Mouse (Mus musculus): ENCODE results near the gene Limk2. TPM values are rescaled to one million over a fixed set of nuclear protein-coding genes. Genes with fewer than 3 reads are reported as not detected.

The Limk2 gene
- polyA plus RNA-seq, 1 experiment from 2014 or later, result 62.0 TPM

- Histone ChIP-seq H3K27ac (ENCODE audit: low read length) (no peak overlapping the region), H3K4me3 (ENCODE audit: low read depth, low read length) (no peak overlapping the region), H3K36me3 (ENCODE audit: insufficient read depth, low read length) (no peaks in the 10 kb centered on the region), H3K27me3 (replicated peaks; ENCODE audit: insufficient read depth, low read length) (no peaks in the 10 kb centered on the region), H3K9ac (replicated peaks; ENCODE audit: low read depth) (no peak overlapping the region), H3K9me3 (ENCODE audit: low read length) (no peaks in the 10 kb centered on the region), H3K4me2 (replicated peaks; ENCODE audit: low read depth, low read length) (no peak overlapping the region), H3K4me1 (ENCODE audit: insufficient read depth, low read depth, low read length) (no peaks in the 10 kb centered on the region)
- WGBS, result 84% methylated on average over 3 of the region's 3 CpGs
- no peak for ATAC-seq
- TF ChIP-seq CTCF (IDR thresholded peaks at IDR 0.05), result no peak
- no peak for TF ChIP-seq EP300 (IDR thresholded peaks at IDR 0.05)
- no peak for DNase-seq (ENCODE audit: low spot score)
Measured at GRCm38 (mm10) chr11:3318286-3318685, 90.7 kb downstream of the Limk2 start.

DNA sequence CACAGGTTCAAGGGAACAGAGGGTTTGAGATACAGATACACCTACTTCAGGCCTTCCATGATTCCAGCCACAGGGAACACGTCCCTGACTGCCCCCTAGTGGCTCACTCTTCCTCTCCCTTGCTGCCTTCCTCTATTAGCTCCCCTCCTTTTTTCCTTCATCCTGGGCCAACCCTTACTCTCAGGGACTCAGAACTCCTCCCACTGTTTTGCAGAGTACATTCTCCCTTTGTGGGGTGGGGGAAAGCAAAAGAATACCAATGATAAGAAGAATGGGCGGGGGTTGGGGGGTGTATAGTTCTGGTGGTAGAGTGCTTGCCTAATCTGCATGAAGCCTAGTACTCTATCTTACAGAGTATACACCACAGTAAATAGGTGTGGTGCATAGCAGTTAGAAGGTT lies 94.8 kb downstream of the Limk2 start:
- H3K27ac ChIP-seq (ENCODE audit: low read length), result no peak overlapping the region
- H3K4me1 ChIP-seq (ENCODE audit: insufficient read depth, low read depth, low read length), result no peaks in the 10 kb centered on the region
- H3K36me3 ChIP-seq (ENCODE audit: insufficient read depth, low read length), result peaks cover 7% of the 10 kb centered on the region; the same call in 1 of the 2 replicates
- WGBS, result 22% methylated on average over 2 of the region's 2 CpGs
- no peak overlapping the region for H3K4me3 ChIP-seq (ENCODE audit: low read depth, low read length)
- ATAC-seq, result peak; percentile 83
- H3K9ac ChIP-seq (replicated peaks; ENCODE audit: low read depth), result no peak overlapping the region
- no peaks in the 10 kb centered on the region for H3K27me3 ChIP-seq (replicated peaks; ENCODE audit: insufficient read depth, low read length)
- TF ChIP-seq CTCF (IDR thresholded peaks at IDR 0.05), result peak; percentile 86
- TF ChIP-seq EP300 (IDR thresholded peaks at IDR 0.05), result no peak
- no peaks in the 10 kb centered on the region for H3K9me3 ChIP-seq (ENCODE audit: low read length)
- no peak overlapping the region for H3K4me2 ChIP-seq (replicated peaks; ENCODE audit: low read depth, low read length)
- DNase-seq (ENCODE audit: low spot score), result peak; percentile 88

DNA sequence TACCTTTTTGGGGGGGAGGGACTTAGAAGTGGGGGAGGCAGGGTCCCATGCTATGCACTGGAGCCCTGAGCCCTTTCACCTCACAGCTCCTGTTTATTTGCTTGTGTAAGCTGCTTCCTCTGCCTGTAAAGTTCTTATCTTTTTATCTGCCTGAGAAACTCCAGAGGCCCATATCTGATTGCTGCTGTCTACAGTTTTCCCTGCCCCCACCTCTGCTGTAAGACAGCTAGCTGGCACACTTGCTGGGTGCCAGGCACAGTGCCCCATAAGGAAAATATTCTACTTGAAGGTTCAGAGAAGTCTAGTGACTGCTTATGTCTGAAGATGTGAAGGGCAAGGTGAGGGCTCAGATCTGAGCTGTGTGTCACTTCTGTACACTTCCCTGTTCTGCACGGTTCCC lies 95.7 kb downstream of the Limk2 start:
- H3K4me3 ChIP-seq (ENCODE audit: low read depth, low read length), result no peak overlapping the region
- no peaks in the 10 kb centered on the region for H3K9me3 ChIP-seq (ENCODE audit: low read length)
- no peak for TF ChIP-seq EP300 (IDR thresholded peaks at IDR 0.05)
- TF ChIP-seq CTCF (IDR thresholded peaks at IDR 0.05), result no peak
- no peak for DNase-seq (ENCODE audit: low spot score)
- no peak overlapping the region for H3K9ac ChIP-seq (replicated peaks; ENCODE audit: low read depth)
- H3K36me3 ChIP-seq (ENCODE audit: insufficient read depth, low read length), result peaks cover 15% of the 10 kb centered on the region
- no peaks in the 10 kb centered on the region for H3K4me1 ChIP-seq (ENCODE audit: insufficient read depth, low read depth, low read length)
- 54% methylated on average over 1 of the region's 1 CpGs for WGBS
- no peak overlapping the region for H3K27ac ChIP-seq (ENCODE audit: low read length)
- H3K27me3 ChIP-seq (replicated peaks; ENCODE audit: insufficient read depth, low read length), result no peaks in the 10 kb centered on the region
- peak; percentile 27; the same call in 1 of the 2 replicates for ATAC-seq
- H3K4me2 ChIP-seq (replicated peaks; ENCODE audit: low read depth, low read length), result no peak overlapping the region

GRCm38 (mm10) chr11:3311586-3312347 lies 97.2 kb downstream of the Limk2 start:
- H3K4me2 ChIP-seq (replicated peaks; ENCODE audit: low read depth, low read length), result no peak overlapping the region
- H3K36me3 ChIP-seq (ENCODE audit: insufficient read depth, low read length), result peaks cover 21% of the 10 kb centered on the region
- no peak for TF ChIP-seq CTCF (IDR thresholded peaks at IDR 0.05)
- TF ChIP-seq EP300 (IDR thresholded peaks at IDR 0.05), result no peak
- H3K27me3 ChIP-seq (replicated peaks; ENCODE audit: insufficient read depth, low read length), result no peaks in the 10 kb centered on the region
- 79% methylated on average over 9 of the region's 10 CpGs for WGBS
- DNase-seq (ENCODE audit: low spot score) (no peak), ATAC-seq (no peak)
- no peak overlapping the region for H3K27ac ChIP-seq (ENCODE audit: low read length)
- H3K9me3 ChIP-seq (ENCODE audit: low read length), result no peaks in the 10 kb centered on the region
- no peak overlapping the region for H3K4me3 ChIP-seq (ENCODE audit: low read depth, low read length)
- H3K4me1 ChIP-seq (ENCODE audit: insufficient read depth, low read depth, low read length), result no peaks in the 10 kb centered on the region
- H3K9ac ChIP-seq (replicated peaks; ENCODE audit: low read depth), result no peak overlapping the region

- WGBS, result 85% methylated on average over 9 of the region's 10 CpGs
- peaks cover 28% of the 10 kb centered on the region for H3K36me3 ChIP-seq (ENCODE audit: insufficient read depth, low read length)
- ATAC-seq, result no peak
Measured at GRCm38 (mm10) chr11:3310789-3311585, 98.0 kb downstream of the Limk2 start.

DNA sequence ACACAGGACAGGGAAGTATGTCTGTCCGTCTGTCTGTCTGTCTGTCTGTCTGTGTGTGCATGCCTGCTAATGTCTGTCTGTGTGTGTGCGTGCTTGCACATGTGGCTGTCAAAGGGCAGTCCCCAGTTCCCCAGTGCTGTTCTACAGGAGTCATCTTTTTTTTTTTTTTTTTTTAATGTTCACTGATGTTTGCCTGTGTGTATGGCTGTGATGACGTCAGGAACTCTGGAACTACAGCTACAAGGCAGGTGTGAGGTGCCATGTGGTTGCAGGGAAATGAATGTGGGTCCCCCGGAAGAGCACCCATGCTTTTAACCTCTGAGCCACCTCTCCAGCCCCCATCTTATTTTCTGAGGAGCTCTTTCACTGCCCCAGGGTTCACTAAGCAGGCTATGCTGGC lies 99.1 kb downstream of the Limk2 start:
- Histone ChIP-seq H3K9ac (replicated peaks; ENCODE audit: low read depth) (no peak overlapping the region), H3K36me3 (ENCODE audit: insufficient read depth, low read length) (peaks cover 28% of the 10 kb centered on the region), H3K4me1 (ENCODE audit: insufficient read depth, low read depth, low read length) (no peaks in the 10 kb centered on the region), H3K27me3 (replicated peaks; ENCODE audit: insufficient read depth, low read length) (no peaks in the 10 kb centered on the region), H3K4me2 (replicated peaks; ENCODE audit: low read depth, low read length) (no peak overlapping the region), H3K9me3 (ENCODE audit: low read length) (no peaks in the 10 kb centered on the region), H3K4me3 (ENCODE audit: low read depth, low read length) (no peak overlapping the region), H3K27ac (ENCODE audit: low read length) (no peak overlapping the region)
- WGBS, result 85% methylated on average over 4 of the region's 4 CpGs
- ATAC-seq (no peak), DNase-seq (ENCODE audit: low spot score) (no peak)
- TF ChIP-seq EP300 (IDR thresholded peaks at IDR 0.05) (no peak), CTCF (IDR thresholded peaks at IDR 0.05) (no peak)

More at GRCm38 (mm10) chr11:3310789-3311585, 98.0 kb downstream of the Limk2 start:
- Histone ChIP-seq H3K4me3 (ENCODE audit: low read depth, low read length) (no peak overlapping the region), H3K9ac (replicated peaks; ENCODE audit: low read depth) (no peak overlapping the region), H3K27me3 (replicated peaks; ENCODE audit: insufficient read depth, low read length) (no peaks in the 10 kb centered on the region), H3K4me2 (replicated peaks; ENCODE audit: low read depth, low read length) (no peak overlapping the region), H3K9me3 (ENCODE audit: low read length) (no peaks in the 10 kb centered on the region), H3K27ac (ENCODE audit: low read length) (no peak overlapping the region), H3K4me1 (ENCODE audit: insufficient read depth, low read depth, low read length) (no peaks in the 10 kb centered on the region)
- no peak for DNase-seq (ENCODE audit: low spot score)
- TF ChIP-seq CTCF (IDR thresholded peaks at IDR 0.05) (no peak), EP300 (IDR thresholded peaks at IDR 0.05) (no peak)
